Comparison of ENCODE assay signal across 13 mouse cellular contexts in genomic region chr12:117242181-117242580, GRCm38 (mm10).
DNase-seq lines count a peak whose midpoint lies in the region; ATAC-seq lines count a peak whose summit lies in the region.
"Had no signal": no experiment of that assay in that cellular context is flagged by ENCODE, and none has a peak within 500 bp of the region (broad histone marks: within the 10 kb centered on the region; RNA-seq: fewer than 3 reads in every experiment).

No protein-coding gene starts in this region.

- WGBS in embryonic facial prominence, embryonic 14.5 days = 47% methylated on average over 7 of the region's 7 CpGs
- WGBS in embryonic facial prominence, embryonic 10.5 days = 74% methylated on average over 7 of the region's 7 CpGs

- DNase-seq in embryonic facial prominence, embryonic 14.5 days (ENCODE audit: low spot score) = peak; percentile 6
- no peak for DNase-seq in embryonic facial prominence, embryonic 10.5 days (ENCODE audit: low spot score)
- peak; percentile 25 to 31 for DNase-seq in layer of hippocampus, postnatal 36 days
- no peak for DNase-seq in layer of hippocampus, adult 8-10 months (ENCODE audit: low spot score in 2 of 2)
- DNase-seq in heart, postnatal 4 days = peak; percentile 52
- DNase-seq in natural killer cell, adult 2 months (ENCODE audit: low spot score in 2 of 2) = no peak
- DNase-seq: cerebellum, adult 8-10 months; left cerebral cortex, postnatal 4 days; retina, postnatal 1 day had no signal

- H3K4me2 ChIP-seq in embryonic facial prominence, embryonic 14.5 days (ENCODE audit: low read depth, low read length) = no peak overlapping the region
- H3K4me2 ChIP-seq: hindbrain, embryonic 15.5 days had no signal

- H3K4me3 ChIP-seq in embryonic facial prominence, embryonic 14.5 days (ENCODE audit: low read depth, low read length) = no peak overlapping the region
- no peak overlapping the region for H3K4me3 ChIP-seq in embryonic facial prominence, embryonic 10.5 days
- H3K4me3 ChIP-seq: hindbrain, embryonic 15.5 days; megakaryocyte, embryonic 14.5 days had no signal

- 0 out of 2 replicates have a peak, but pooled peaks have one; percentile 9 for ATAC-seq in embryonic facial prominence, embryonic 14.5 days (ENCODE audit: low read depth)
- ATAC-seq in megakaryocyte-erythroid progenitor cell, adult 5-6 weeks (replicated peaks; ENCODE audit: low FRiP score, low TSS enrichment, poor library complexity, severe bottlenecking) = 0 out of 2 replicates have a peak, but pooled peaks have one; percentile 39
- ATAC-seq in erythroid progenitor cell, adult 5-6 weeks (replicated peaks; ENCODE audit: low FRiP score, poor library complexity, severe bottlenecking) = no peak

- H3K9ac ChIP-seq in embryonic facial prominence, embryonic 14.5 days (ENCODE audit: low read depth, low read length) = no peak overlapping the region
- H3K9ac ChIP-seq: hindbrain, embryonic 15.5 days had no signal

- H3K36me3 ChIP-seq in embryonic facial prominence, embryonic 14.5 days (ENCODE audit: control insufficient read depth, insufficient read depth, low read length) = no peaks in the 10 kb centered on the region
- peaks cover 45% of the 10 kb centered on the region for H3K36me3 ChIP-seq in embryonic facial prominence, embryonic 10.5 days (replicated peaks)

- no peak overlapping the region for H3K27ac ChIP-seq in embryonic facial prominence, embryonic 14.5 days (replicated peaks; ENCODE audit: low read depth, low read length)
- H3K27ac ChIP-seq in embryonic facial prominence, embryonic 10.5 days (replicated peaks) = no peak overlapping the region
- H3K27ac ChIP-seq: hindbrain, embryonic 15.5 days had no signal

- H3K4me1 ChIP-seq in embryonic facial prominence, embryonic 14.5 days (ENCODE audit: control insufficient read depth, insufficient read depth, low read length) = no peaks in the 10 kb centered on the region
- no peaks in the 10 kb centered on the region for H3K4me1 ChIP-seq in embryonic facial prominence, embryonic 10.5 days
- H3K4me1 ChIP-seq: megakaryocyte, embryonic 14.5 days had no signal

- H3K27me3 ChIP-seq in embryonic facial prominence, embryonic 14.5 days (replicated peaks; ENCODE audit: control insufficient read depth, insufficient read depth, low read length) = no peaks in the 10 kb centered on the region
- no peaks in the 10 kb centered on the region for H3K27me3 ChIP-seq in embryonic facial prominence, embryonic 10.5 days (replicated peaks; ENCODE audit: low read depth, poor library complexity, severe bottlenecking)
- H3K27me3 ChIP-seq: hindbrain, embryonic 15.5 days; megakaryocyte, embryonic 14.5 days had no signal

- H3K9me3 ChIP-seq in embryonic facial prominence, embryonic 14.5 days (ENCODE audit: control insufficient read depth, low read length) = no peaks in the 10 kb centered on the region
- H3K9me3 ChIP-seq in embryonic facial prominence, embryonic 10.5 days = no peaks in the 10 kb centered on the region
- H3K9me3 ChIP-seq: hindbrain, embryonic 15.5 days; megakaryocyte, embryonic 14.5 days had no signal

Comparison
In these comparisons a context has a peak if more than half of its experiments do, and no peak if none do; other contexts are left out.
1. DNase-seq: peak in embryonic facial prominence, embryonic 14.5 days (single experiment), layer of hippocampus, postnatal 36 days (2 of 2) and heart, postnatal 4 days (single experiment); none in embryonic facial prominence, embryonic 10.5 days (single experiment), layer of hippocampus, adult 8-10 months (0 of 2) and natural killer cell, adult 2 months (0 of 2).